ENCODE assay signal across 8 mouse cellular contexts in the genomic region with DNA sequence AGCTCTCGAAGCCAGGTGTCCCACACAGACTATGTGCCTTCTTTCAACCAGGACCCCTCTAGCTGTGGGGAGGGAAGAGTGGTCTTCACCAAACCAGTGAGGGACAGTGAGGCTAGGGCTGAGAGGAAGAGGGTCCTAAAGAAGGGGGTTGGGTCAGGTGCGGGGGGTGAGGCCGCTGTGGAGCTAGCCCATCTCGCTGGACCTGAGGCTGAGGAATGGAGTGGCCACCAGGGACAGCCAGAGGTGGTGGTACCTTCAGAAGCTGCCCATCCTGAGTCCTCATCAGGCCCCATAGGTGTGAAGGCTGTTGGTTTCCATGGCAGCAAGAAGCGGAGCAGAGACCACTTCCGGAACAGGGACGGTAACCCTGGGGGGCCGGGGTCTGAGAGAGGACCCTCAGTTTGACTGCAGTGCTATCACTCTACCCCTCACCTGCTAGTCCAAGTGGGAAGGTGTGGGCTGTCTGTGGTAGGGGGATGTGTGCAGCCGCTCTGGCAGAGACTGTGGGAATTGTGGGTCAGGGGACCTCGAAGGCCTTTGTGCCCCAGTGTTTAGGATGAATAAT. TPM values are rescaled to one million over a fixed set of nuclear protein-coding genes. Genes with fewer than 3 reads are reported as not detected.
DNase-seq lines count a peak whose midpoint lies in the region; ATAC-seq and TF ChIP-seq lines count a peak whose summit lies in the region.

No protein-coding gene starts in this region.

- ATAC-seq in hindbrain, embryonic 12.5 days (ENCODE audit: low FRiP score): no peak
- no peak for ATAC-seq in midbrain, embryonic 13.5 days

- H3K27ac ChIP-seq in kidney, adult 2 months (ENCODE audit: insufficient read depth, low read depth, low read length): no peak overlapping the region
- no peak overlapping the region for H3K27ac ChIP-seq in brown adipose tissue, adult 24 weeks (replicated peaks; ENCODE audit: low read depth, low read length)
- H3K27ac ChIP-seq in hindbrain, embryonic 12.5 days: no peak overlapping the region
- H3K27ac ChIP-seq in midbrain, embryonic 13.5 days: no peak overlapping the region

- no peak for TF ChIP-seq CTCF in kidney, adult 2 months (conservative IDR thresholded peaks at IDR 0.05; ENCODE audit: insufficient read depth, insufficient read length, low read depth, low read length)

- H3K9me3 ChIP-seq in hindbrain, embryonic 12.5 days (replicated peaks): no peaks in the 10 kb centered on the region
- no peaks in the 10 kb centered on the region for H3K9me3 ChIP-seq in midbrain, embryonic 13.5 days

- peaks cover 15% of the 10 kb centered on the region for H3K4me1 ChIP-seq in kidney, adult 2 months (ENCODE audit: control insufficient read depth, insufficient read depth, low read length)
- peaks cover 17% of the 10 kb centered on the region for H3K4me1 ChIP-seq in brown adipose tissue, adult 24 weeks (ENCODE audit: control insufficient read depth, insufficient read depth, insufficient read length, low read length)
- peaks cover 32% of the 10 kb centered on the region for H3K4me1 ChIP-seq in hindbrain, embryonic 12.5 days
- peaks cover 29% of the 10 kb centered on the region for H3K4me1 ChIP-seq in midbrain, embryonic 13.5 days (replicated peaks)

- TF ChIP-seq POLR2A in kidney, adult 2 months (IDR thresholded peaks at IDR 0.05; ENCODE audit: low read depth, low read length): no peak

- DNase-seq in kidney, adult 2 months: no peak
- DNase-seq in kidney, postnatal 25 days: no peak
- DNase-seq in frontal cortex, adult 2 months (ENCODE audit: extremely low spot score in 1 of 2, low spot score in 1 of 2): no peak
- DNase-seq in thymus, postnatal 0 days (ENCODE audit: low spot score): no peak
- DNase-seq in layer of hippocampus, adult 9-10 months (ENCODE audit: low spot score): no peak

- WGBS in kidney, adult 2 months: 84% methylated on average over 10 of the region's 10 CpGs
- 89% methylated on average over 10 of the region's 10 CpGs for WGBS in hindbrain, embryonic 12.5 days
- WGBS in midbrain, embryonic 13.5 days: 85% methylated on average over 10 of the region's 10 CpGs

- peak overlapping the region; percentile 100 for H3K4me2 ChIP-seq in hindbrain, embryonic 12.5 days (replicated peaks)
- peak overlapping the region; percentile 100 for H3K4me2 ChIP-seq in midbrain, embryonic 13.5 days (replicated peaks)

- H3K4me3 ChIP-seq in kidney, adult 2 months (ENCODE audit: insufficient read depth, low read depth, low read length): peak overlapping the region; percentile 91
- H3K4me3 ChIP-seq in brown adipose tissue, adult 24 weeks (ENCODE audit: insufficient read depth, low read depth, low read length): peak overlapping the region; percentile 77
- H3K4me3 ChIP-seq in hindbrain, embryonic 12.5 days: peak overlapping the region; percentile 88
- H3K4me3 ChIP-seq in midbrain, embryonic 13.5 days (replicated peaks): peak overlapping the region; percentile 91

- no peaks in the 10 kb centered on the region for H3K27me3 ChIP-seq in kidney, adult 2 months (replicated peaks; ENCODE audit: control insufficient read depth, insufficient read depth, low read length)
- no peaks in the 10 kb centered on the region for H3K27me3 ChIP-seq in hindbrain, embryonic 12.5 days
- H3K27me3 ChIP-seq in midbrain, embryonic 13.5 days: no peaks in the 10 kb centered on the region

- peaks cover 2% of the 10 kb centered on the region; the same call in 1 of the 2 replicates for H3K36me3 ChIP-seq in kidney, adult 2 months (ENCODE audit: control insufficient read depth, insufficient read depth, low read length)
- H3K36me3 ChIP-seq in hindbrain, embryonic 12.5 days: peaks cover 30% of the 10 kb centered on the region
- H3K36me3 ChIP-seq in midbrain, embryonic 13.5 days: peaks cover 24% of the 10 kb centered on the region

- peak overlapping the region; percentile 91 for H3K9ac ChIP-seq in hindbrain, embryonic 12.5 days
- H3K9ac ChIP-seq in midbrain, embryonic 13.5 days (replicated peaks): peak overlapping the region; percentile 93

RNA-seq across cellular contexts. Expression of a gene that starts 1.5 kb away (rescaled TPM):
- polyA plus RNA-seq in kidney, adult 2 months (2012; rRNA removed): 64.8 and 74.5 TPM in 2 replicates
- polyA plus RNA-seq in brown adipose tissue, adult 24 weeks (2012; ENCODE audit: insufficient read depth, insufficient read length, missing spikeins): 6.7 and 13.2 TPM in 2 replicates
- 83.3 and 88.7 TPM in 2 replicates for polyA plus RNA-seq in hindbrain, embryonic 12.5 days (2016; fragmentation: Nextera tagmentation; extraction: Ambion mirVana)
- 102 and 104 TPM in 2 replicates for polyA plus RNA-seq in midbrain, embryonic 13.5 days (2015; fragmentation: Nextera tagmentation; extraction: Ambion mirVana)
- 68.2 and 74.2 TPM in 2 replicates for polyA plus RNA-seq in frontal cortex, adult 2 months (2012; rRNA removed)
- 68.5 and 72.3 TPM in 2 replicates for polyA plus RNA-seq in thymus, postnatal 0 days (2015; fragmentation: Nextera tagmentation; extraction: Ambion mirVana)

RNA-seq across cellular contexts. Expression of a gene that starts 18.0 kb away (rescaled TPM):
- polyA plus RNA-seq in kidney, adult 2 months (2012; rRNA removed): 801 and 824 TPM in 2 replicates
- polyA plus RNA-seq in brown adipose tissue, adult 24 weeks (2012; ENCODE audit: insufficient read depth, insufficient read length, missing spikeins): 289 and 375 TPM in 2 replicates
- polyA plus RNA-seq in hindbrain, embryonic 12.5 days (2016; fragmentation: Nextera tagmentation; extraction: Ambion mirVana): 251 and 261 TPM in 2 replicates
- polyA plus RNA-seq in midbrain, embryonic 13.5 days (2015; fragmentation: Nextera tagmentation; extraction: Ambion mirVana): 248 and 257 TPM in 2 replicates
- 516 and 607 TPM in 2 replicates for polyA plus RNA-seq in frontal cortex, adult 2 months (2012; rRNA removed)
- polyA plus RNA-seq in thymus, postnatal 0 days (2015; fragmentation: Nextera tagmentation; extraction: Ambion mirVana): 228 and 233 TPM in 2 replicates

RNA-seq across cellular contexts. Expression of a gene that starts 23.9 kb away (rescaled TPM):
- 0.03 TPM in 2 replicates for polyA plus RNA-seq in kidney, adult 2 months (2012; rRNA removed)
- polyA plus RNA-seq in brown adipose tissue, adult 24 weeks (2012; ENCODE audit: insufficient read depth, insufficient read length, missing spikeins): not detected in 2 replicates
- 3.1 and 3.4 TPM in 2 replicates for polyA plus RNA-seq in hindbrain, embryonic 12.5 days (2016; fragmentation: Nextera tagmentation; extraction: Ambion mirVana)
- polyA plus RNA-seq in midbrain, embryonic 13.5 days (2015; fragmentation: Nextera tagmentation; extraction: Ambion mirVana): 0.95 and 1.2 TPM in 2 replicates
- 0.04 and 0.13 TPM in 2 replicates for polyA plus RNA-seq in frontal cortex, adult 2 months (2012; rRNA removed)
- polyA plus RNA-seq in thymus, postnatal 0 days (2015; fragmentation: Nextera tagmentation; extraction: Ambion mirVana): 0.98 and 1.5 TPM in 2 replicates

RNA-seq across cellular contexts. Expression of a gene that starts 35.6 kb away (rescaled TPM):
- 24.0 and 27.5 TPM in 2 replicates for polyA plus RNA-seq in kidney, adult 2 months (2012; rRNA removed)
- 0.36 and 1.0 TPM in 2 replicates for polyA plus RNA-seq in brown adipose tissue, adult 24 weeks (2012; ENCODE audit: insufficient read depth, insufficient read length, missing spikeins)
- 1.0 and 2.0 TPM in 2 replicates for polyA plus RNA-seq in hindbrain, embryonic 12.5 days (2016; fragmentation: Nextera tagmentation; extraction: Ambion mirVana)
- polyA plus RNA-seq in midbrain, embryonic 13.5 days (2015; fragmentation: Nextera tagmentation; extraction: Ambion mirVana): 0.82 and 0.89 TPM in 2 replicates
- 0.74 and 1.4 TPM in 2 replicates for polyA plus RNA-seq in frontal cortex, adult 2 months (2012; rRNA removed)
- 0.29 and 1.0 TPM in 2 replicates for polyA plus RNA-seq in thymus, postnatal 0 days (2015; fragmentation: Nextera tagmentation; extraction: Ambion mirVana)
